Comparison of ENCODE assay signal across 22 mouse cellular contexts in genomic region chr6:46963261-46963660, GRCm38 (mm10).
"Had no signal": no experiment of that assay in that cellular context is flagged by ENCODE, and none has a peak within 500 bp of the region (broad histone marks: within the 10 kb centered on the region; RNA-seq: fewer than 3 reads in every experiment).

No protein-coding gene starts in this region.

- H3K36me3 ChIP-seq: lung, embryonic 15.5 days; midbrain, embryonic 10.5 days; midbrain, embryonic 12.5 days; neural tube, embryonic 13.5 days; neural tube, embryonic 15.5 days had no signal

- H3K27me3 ChIP-seq: lung, embryonic 15.5 days; megakaryocyte, embryonic 14.5 days; midbrain, embryonic 12.5 days; neural tube, embryonic 13.5 days; neural tube, embryonic 15.5 days had no signal

- H3K4me3 ChIP-seq: lung, embryonic 15.5 days; megakaryocyte, embryonic 14.5 days; midbrain, embryonic 10.5 days; midbrain, embryonic 12.5 days; myocyte; neural tube, embryonic 13.5 days; neural tube, embryonic 15.5 days had no signal

- ATAC-seq: lung, postnatal 0 days; midbrain, embryonic 16.5 days had no signal

- H3K27ac ChIP-seq: lung, embryonic 15.5 days; macrophage; midbrain, embryonic 10.5 days; midbrain, embryonic 12.5 days; neural tube, embryonic 13.5 days; neural tube, embryonic 15.5 days had no signal

- DNase-seq: lung, adult 2 months; lung, postnatal 14 days; lung, postnatal 36 days; midbrain, embryonic 14.5 days; retina, postnatal 1 day; right cerebral cortex, adult 18-20 months; right cerebral cortex, postnatal 25 days; right cerebral cortex, postnatal 4 days; spleen, adult 18-20 months; thymus, adult 18-20 months; thymus, postnatal 14 days; thymus, postnatal 36 days had no signal

- H3K9ac ChIP-seq: lung, embryonic 15.5 days; midbrain, embryonic 12.5 days; neural tube, embryonic 13.5 days; neural tube, embryonic 15.5 days had no signal

- H3K4me2 ChIP-seq: lung, embryonic 15.5 days; midbrain, embryonic 12.5 days; neural tube, embryonic 13.5 days; neural tube, embryonic 15.5 days had no signal

- H3K9me3 ChIP-seq: lung, embryonic 15.5 days; megakaryocyte, embryonic 14.5 days; midbrain, embryonic 10.5 days; midbrain, embryonic 12.5 days; neural tube, embryonic 13.5 days; neural tube, embryonic 15.5 days had no signal

- H3K4me1 ChIP-seq: lung, embryonic 15.5 days; megakaryocyte, embryonic 14.5 days; midbrain, embryonic 10.5 days; midbrain, embryonic 12.5 days had no signal
